Mouse (Mus musculus): ENCODE results near the gene Fam161a. TPM values are rescaled to one million over a fixed set of nuclear protein-coding genes. Genes with fewer than 3 reads are reported as not detected.
A peak's percentile ranks its signal among the peaks of the same experiment; 100 is the strongest.
"Not testable (repeated sequence)": the region's sequence is repeated elsewhere in the genome, so short reads cannot be mapped to it uniquely, and the experiment has no call there.

Gene Fam161a
- total RNA-seq, 1 experiment from 2014 or later: 18.6 TPM

- no peak for DNase-seq
These were observed 42.3 kb downstream of the Fam161a start for GRCm38 (mm10) chr11:23049642-23050041.

- DNase-seq: peak; percentile 19
These were observed 45.0 kb downstream of the Fam161a start for GRCm38 (mm10) chr11:23052353-23052752.

- no peak for DNase-seq
These were observed 55.8 kb downstream of the Fam161a start for GRCm38 (mm10) chr11:23063153-23063552.

- DNase-seq: no peak
These were observed 56.5 kb downstream of the Fam161a start for GRCm38 (mm10) chr11:23063857-23064256.

- DNase-seq: not testable (repeated sequence)
These were observed 56.9 kb downstream of the Fam161a start for GRCm38 (mm10) chr11:23064276-23064675.

- DNase-seq: no peak
These were observed 57.9 kb downstream of the Fam161a start for GRCm38 (mm10) chr11:23065167-23065668.

GRCm38 (mm10) chr11:23067395-23068136 is 60.2 kb downstream of the Fam161a start:
- peak; percentile 88 for DNase-seq

GRCm38 (mm10) chr11:23068201-23068600 is 60.9 kb downstream of the Fam161a start:
- DNase-seq: no peak

- not testable (repeated sequence) for DNase-seq
These were observed 61.7 kb downstream of the Fam161a start for GRCm38 (mm10) chr11:23068986-23069385.

- DNase-seq: peak; percentile 26
These were observed 67.5 kb downstream of the Fam161a start for GRCm38 (mm10) chr11:23074841-23075240.

- no peak for DNase-seq
These were observed 71.2 kb downstream of the Fam161a start for GRCm38 (mm10) chr11:23078541-23078940.

Other genes with a start within 250 kb of the Fam161a start
- 63.4 and 70.3 TPM in 2 replicates for gene B3gnt2, start 146.6 kb upstream of the Fam161a start, total RNA-seq (2021)
- 30.7 and 31.0 TPM in 2 replicates for gene Zrsr1, start 35.5 kb upstream of the Fam161a start, total RNA-seq (2021)
- 52.3 and 54.2 TPM in 2 replicates for gene Gm28048, start 25.4 kb upstream of the Fam161a start, total RNA-seq (2021)
- 97.9 and 109 TPM in 2 replicates for gene Commd1, start 25.1 kb upstream of the Fam161a start, total RNA-seq (2021)
- gene Cct4, start 17.0 kb upstream of the Fam161a start, total RNA-seq (2021): 154 and 188 TPM in 2 replicates
- gene Xpo1, start 248.5 kb downstream of the Fam161a start, total RNA-seq (2021): 75.0 and 75.3 TPM in 2 replicates

All from adrenal gland, postnatal 25 days (tissue).